Mouse (Mus musculus): ENCODE measurements around the gene Eva1c. TPM values are rescaled to one million over a fixed set of nuclear protein-coding genes. Genes with fewer than 3 reads are reported as not detected.

The Eva1c gene
- polyA plus RNA-seq, 1 experiment from 2014 or later, result 3.6 TPM

DNA sequence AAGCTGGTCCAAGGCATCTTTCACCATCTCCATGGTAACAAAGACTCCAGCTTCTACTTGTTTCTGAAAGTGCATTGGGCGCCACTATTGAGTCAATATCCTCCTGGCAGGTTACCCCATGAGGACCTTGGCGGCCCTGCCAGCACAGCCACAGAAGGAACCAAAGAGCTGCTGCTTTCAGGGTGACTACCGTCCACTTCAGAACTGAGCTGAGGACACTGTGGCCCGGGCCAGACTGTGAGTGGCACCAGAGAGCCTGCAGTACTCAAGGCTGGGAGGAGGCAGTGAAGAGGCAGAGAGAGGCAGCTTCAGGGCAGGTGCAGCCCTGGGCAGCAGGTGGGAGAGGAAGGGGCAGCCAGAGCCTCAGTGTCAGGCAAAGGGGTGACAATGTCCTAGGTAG, 100.9 kb downstream of the Eva1c start:
- Histone ChIP-seq H3K4me2 (replicated peaks; ENCODE audit: low read depth) (no peak overlapping the region), H3K9me3 (ENCODE audit: control insufficient read depth, low read length) (no peaks in the 10 kb centered on the region), H3K4me3 (ENCODE audit: low read depth, low read length) (no peak overlapping the region), H3K27ac (replicated peaks) (no peak overlapping the region), H3K36me3 (ENCODE audit: control insufficient read depth, insufficient read depth, low read length) (no peaks in the 10 kb centered on the region), H3K9ac (ENCODE audit: low read length) (no peak overlapping the region), H3K27me3 (ENCODE audit: control insufficient read depth, insufficient read depth, low read length) (no peaks in the 10 kb centered on the region), H3K4me1 (replicated peaks; ENCODE audit: control insufficient read depth, insufficient read depth) (no peaks in the 10 kb centered on the region)
- TF ChIP-seq EP300 (optimal IDR thresholded peaks at IDR 0.05) (no peak), CTCF (IDR thresholded peaks at IDR 0.05; ENCODE audit: low read depth) (no peak)
- 86% methylated on average over 4 of the region's 4 CpGs for WGBS
- DNase-seq (ENCODE audit: low spot score) (no peak), ATAC-seq (ENCODE audit: low FRiP score, low TSS enrichment) (no peak)

GRCm38 (mm10) chr16:90933534-90934176, 107.1 kb downstream of the Eva1c start:
- 22% methylated on average over 13 of the region's 13 CpGs for WGBS
- Histone ChIP-seq H3K27me3 (ENCODE audit: control insufficient read depth, insufficient read depth, low read length) (no peaks in the 10 kb centered on the region), H3K4me1 (replicated peaks; ENCODE audit: control insufficient read depth, insufficient read depth) (no peaks in the 10 kb centered on the region), H3K27ac (replicated peaks) (peak overlapping the region; percentile 88), H3K36me3 (ENCODE audit: control insufficient read depth, insufficient read depth, low read length) (0 out of 2 replicates have a peak, but pooled peaks cover 4% of the 10 kb centered on the region), H3K4me3 (ENCODE audit: low read depth, low read length) (peak overlapping the region; percentile 82), H3K9me3 (ENCODE audit: control insufficient read depth, low read length) (no peaks in the 10 kb centered on the region), H3K4me2 (replicated peaks; ENCODE audit: low read depth) (peak overlapping the region; percentile 90), H3K9ac (ENCODE audit: low read length) (peak overlapping the region; percentile 81)
- ATAC-seq (ENCODE audit: low FRiP score, low TSS enrichment) (no peak), DNase-seq (ENCODE audit: low spot score) (no peak)
- no peak for TF ChIP-seq EP300 (optimal IDR thresholded peaks at IDR 0.05)
- no peak for TF ChIP-seq CTCF (IDR thresholded peaks at IDR 0.05; ENCODE audit: low read depth)

DNA sequence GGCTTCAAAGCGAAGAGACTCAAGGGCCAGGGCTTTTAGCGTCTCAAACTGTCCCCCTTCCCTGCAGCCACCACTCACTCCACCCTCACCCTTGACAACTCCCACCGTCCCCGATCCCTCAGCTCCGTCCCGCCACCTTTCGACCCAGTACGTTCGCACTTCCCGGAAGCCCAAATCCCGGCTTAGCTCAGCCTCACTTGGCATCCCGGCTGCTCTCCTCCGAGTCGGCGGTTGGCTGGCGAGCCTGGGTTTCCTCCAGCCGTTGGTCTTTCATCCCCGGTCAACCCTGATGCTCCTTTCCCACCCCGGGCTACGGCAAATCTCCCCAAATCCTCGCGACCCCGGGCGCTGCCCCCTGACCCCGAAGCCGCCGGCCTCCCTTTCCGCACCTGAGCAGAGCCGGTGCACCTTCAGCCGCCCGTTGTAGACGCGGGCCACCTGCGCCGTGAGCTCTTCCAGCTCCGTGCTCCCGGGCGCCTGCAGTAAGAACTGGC, 107.7 kb downstream of the Eva1c start:
- WGBS, result under 1% methylated on average over 38 of the region's 38 CpGs
- TF ChIP-seq CTCF (IDR thresholded peaks at IDR 0.05; ENCODE audit: low read depth), result peak; percentile 45; the same call in 1 of the 2 replicates
- no peak for TF ChIP-seq EP300 (optimal IDR thresholded peaks at IDR 0.05)
- Histone ChIP-seq H3K36me3 (ENCODE audit: control insufficient read depth, insufficient read depth, low read length) (0 out of 2 replicates have a peak, but pooled peaks cover 4% of the 10 kb centered on the region), H3K4me1 (replicated peaks; ENCODE audit: control insufficient read depth, insufficient read depth) (no peaks in the 10 kb centered on the region), H3K27me3 (ENCODE audit: control insufficient read depth, insufficient read depth, low read length) (no peaks in the 10 kb centered on the region), H3K9ac (ENCODE audit: low read length) (peak overlapping the region; percentile 81), H3K27ac (replicated peaks) (peak overlapping the region; percentile 88), H3K9me3 (ENCODE audit: control insufficient read depth, low read length) (no peaks in the 10 kb centered on the region), H3K4me2 (replicated peaks; ENCODE audit: low read depth) (peak overlapping the region; percentile 90), H3K4me3 (ENCODE audit: low read depth, low read length) (peak overlapping the region; percentile 82)
- peak; percentile 75 for ATAC-seq (ENCODE audit: low FRiP score, low TSS enrichment)
- peak; percentile 70 for DNase-seq (ENCODE audit: low spot score)

GRCm38 (mm10) chr16:90934687-90935328, 108.3 kb downstream of the Eva1c start, which contains the start of gene Cfap298:
Gene Cfap298, minus strand, starts transcription at chr16:90935114.
- WGBS, result under 1% methylated on average over 56 of the region's 56 CpGs
- peak; percentile 96 for DNase-seq (ENCODE audit: low spot score)

GRCm38 (mm10) chr16:90941246-90941645, 114.7 kb downstream of the Eva1c start:
- Histone ChIP-seq H3K27me3 (ENCODE audit: control insufficient read depth, insufficient read depth, low read length) (no peaks in the 10 kb centered on the region), H3K9me3 (ENCODE audit: control insufficient read depth, low read length) (no peaks in the 10 kb centered on the region), H3K36me3 (ENCODE audit: control insufficient read depth, insufficient read depth, low read length) (peaks cover 11% of the 10 kb centered on the region; the same call in 1 of the 2 replicates), H3K4me3 (ENCODE audit: low read depth, low read length) (no peak overlapping the region), H3K27ac (replicated peaks) (no peak overlapping the region), H3K9ac (ENCODE audit: low read length) (no peak overlapping the region), H3K4me1 (replicated peaks; ENCODE audit: control insufficient read depth, insufficient read depth) (no peaks in the 10 kb centered on the region), H3K4me2 (replicated peaks; ENCODE audit: low read depth) (no peak overlapping the region)
- ATAC-seq (ENCODE audit: low FRiP score, low TSS enrichment), result no peak
- TF ChIP-seq CTCF (IDR thresholded peaks at IDR 0.05; ENCODE audit: low read depth) (no peak), EP300 (optimal IDR thresholded peaks at IDR 0.05) (no peak)
- WGBS, result 75% methylated on average over 7 of the region's 7 CpGs
- DNase-seq (ENCODE audit: low spot score), result no peak

More at GRCm38 (mm10) chr16:90934687-90935328, 108.3 kb downstream of the Eva1c start, which contains the start of gene Cfap298:
- TF ChIP-seq EP300 (optimal IDR thresholded peaks at IDR 0.05) (peak; percentile 88), CTCF (IDR thresholded peaks at IDR 0.05; ENCODE audit: low read depth) (no peak)
- H3K9ac ChIP-seq (ENCODE audit: low read length), result peak within 1 kb of the TSS; percentile 81
- no peaks in the 10 kb centered on the region for H3K4me1 ChIP-seq (replicated peaks; ENCODE audit: control insufficient read depth, insufficient read depth)
- 0 out of 2 replicates have a peak, but pooled peaks cover 4% of the 10 kb centered on the region for H3K36me3 ChIP-seq (ENCODE audit: control insufficient read depth, insufficient read depth, low read length)
- peak within 1 kb of the TSS; percentile 90 for H3K4me2 ChIP-seq (replicated peaks; ENCODE audit: low read depth)
- peak within 1 kb of the TSS; percentile 82 for H3K4me3 ChIP-seq (ENCODE audit: low read depth, low read length)
- H3K27me3 ChIP-seq (ENCODE audit: control insufficient read depth, insufficient read depth, low read length), result no peaks in the 10 kb centered on the region
- H3K9me3 ChIP-seq (ENCODE audit: control insufficient read depth, low read length), result no peaks in the 10 kb centered on the region
- ATAC-seq (ENCODE audit: low FRiP score, low TSS enrichment), result peak; percentile 97
- H3K27ac ChIP-seq (replicated peaks), result peak within 1 kb of the TSS; percentile 88
